Mouse (Mus musculus) macrophage (primary cell): ENCODE measurements around the gene Impg1. TPM values are rescaled to one million over a fixed set of nuclear protein-coding genes. Genes with fewer than 3 reads are reported as not detected.

Experiments used
- H3K27ac ChIP-seq: fragments of 350-480 bp; formaldehyde crosslinking; 2 replicates; pipeline ENCODE4 v1.9.0; 2021
- H3K36me3 ChIP-seq: fragments of 350-480 bp; formaldehyde crosslinking; 2 replicates; pipeline ENCODE4 v1.9.0; 2021; ENCODE audit errors: inconsistent target
- H3K4me3 ChIP-seq: fragments of 350-480 bp; formaldehyde crosslinking; 2 replicates; pipeline ENCODE4 v1.9.0; 2021; ENCODE audit errors: inconsistent target
- H3K79me2 ChIP-seq: fragments of 350-480 bp; formaldehyde crosslinking; 2 replicates; pipeline ENCODE4 v1.9.0; 2021; ENCODE audit errors: inconsistent target
- WGBS: methylation state at CpG from one replicate; pipeline ENCODE4 v1.1.7; 2026; ENCODE audit warnings: inconsistent platforms; ENCODE audit not compliant: missing documents; 5-methylcytosine and 5-hydroxymethylcytosine counted together
- polyA plus RNA-seq: library from polyadenylated mRNA; stranded (reverse); fragments of 250-400 nt; gene quantifications from 3 replicates; pipeline ENCODE4 v1.2.4, GENCODE M21; 2018; ENCODE audit warnings: inconsistent platforms

Impg1 gene
- polyA plus RNA-seq, 1 experiment from 2014 or later: not detected

DNA sequence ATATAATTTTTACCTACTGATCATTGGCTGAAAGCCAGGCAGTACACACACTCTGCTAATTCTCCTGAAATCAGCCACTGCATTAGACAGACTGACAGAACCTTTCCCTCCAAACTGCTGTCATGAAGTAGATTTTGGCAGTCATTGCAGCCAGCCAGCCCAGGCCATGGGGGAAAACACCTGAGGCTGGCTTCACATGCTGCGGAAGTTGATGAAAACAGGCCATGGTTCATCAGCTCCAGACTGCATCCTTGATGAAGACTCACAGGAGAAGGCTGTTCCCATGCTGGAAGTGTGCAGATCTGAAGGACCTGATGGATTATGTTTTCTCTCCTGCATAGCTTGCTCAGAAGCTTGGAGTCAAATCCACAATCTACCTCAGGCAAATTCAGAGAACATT, 91.2 kb downstream of the Impg1 start:
- H3K36me3 ChIP-seq: no peaks in the 10 kb centered on the region
- 100% methylated on average over 1 of the region's 1 CpGs for WGBS
- H3K27ac ChIP-seq: no peak overlapping the region
- H3K79me2 ChIP-seq: no peaks in the 10 kb centered on the region
- H3K4me3 ChIP-seq: no peak overlapping the region

- H3K36me3 ChIP-seq: no peaks in the 10 kb centered on the region
- WGBS: 38% methylated on average over 5 of the region's 5 CpGs
- no peaks in the 10 kb centered on the region for H3K79me2 ChIP-seq
- no peak overlapping the region for H3K4me3 ChIP-seq
- H3K27ac ChIP-seq: no peak overlapping the region
Measured at GRCm38 (mm10) chr9:80373304-80373739, 92.0 kb downstream of the Impg1 start.

DNA sequence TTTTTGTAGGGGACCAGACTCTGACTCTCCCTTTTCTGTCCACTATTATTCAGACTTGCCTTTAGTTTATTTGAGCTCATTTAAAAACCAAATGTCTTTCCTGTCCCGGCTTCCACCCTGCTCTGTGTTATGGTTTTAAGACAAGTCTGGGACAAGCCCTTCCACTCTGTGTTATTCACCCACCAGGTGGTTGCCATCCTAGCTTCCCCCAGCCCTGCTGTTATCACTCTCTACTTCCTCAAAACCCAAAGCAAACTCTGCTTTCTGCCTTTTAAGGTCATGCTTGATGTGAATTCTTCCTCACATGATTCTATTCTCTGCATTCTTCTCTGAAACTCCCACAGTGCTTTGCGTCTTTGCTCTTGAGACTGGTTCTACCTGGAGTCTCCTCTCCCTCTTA, 96.6 kb downstream of the Impg1 start:
- Histone ChIP-seq H3K4me3 (no peak overlapping the region), H3K79me2 (no peaks in the 10 kb centered on the region), H3K36me3 (no peaks in the 10 kb centered on the region), H3K27ac (no peak overlapping the region)
- WGBS: 53% methylated on average over 2 of the region's 2 CpGs

DNA sequence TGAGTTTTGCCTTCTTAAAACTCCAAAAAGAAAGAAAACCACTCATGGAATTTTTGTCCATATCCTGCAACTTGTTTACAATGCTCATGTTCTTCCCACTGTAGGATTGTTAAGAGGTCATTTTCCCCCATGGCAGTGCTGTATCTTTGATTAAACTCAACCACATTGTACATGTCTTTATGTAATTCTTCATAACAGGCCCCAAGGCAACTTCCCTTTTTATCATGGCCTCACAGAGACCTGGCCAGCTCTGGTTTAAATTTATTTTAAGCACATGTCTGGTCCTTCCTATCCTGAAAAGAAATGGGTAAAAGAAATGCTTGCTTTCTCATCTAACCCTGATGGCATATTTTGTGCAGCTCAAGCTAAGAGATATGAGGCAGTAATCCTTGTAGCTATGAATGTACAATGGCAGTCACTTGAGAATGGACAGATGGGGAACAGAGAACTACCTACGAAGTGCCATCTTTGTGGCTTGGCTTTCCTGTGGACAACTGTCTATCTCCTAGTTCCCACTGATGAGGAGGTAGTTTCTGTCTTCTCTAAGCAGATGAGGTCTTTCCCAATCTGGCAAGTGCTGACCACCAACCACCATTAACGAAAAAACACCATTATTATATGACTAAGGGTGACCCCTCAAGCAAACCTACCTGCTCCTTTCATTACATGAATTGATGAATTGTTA, 97.6 kb downstream of the Impg1 start:
- no peak overlapping the region for H3K27ac ChIP-seq
- no peaks in the 10 kb centered on the region for H3K36me3 ChIP-seq
- no peak overlapping the region for H3K4me3 ChIP-seq
- no peaks in the 10 kb centered on the region for H3K79me2 ChIP-seq
- 3% methylated on average over 2 of the region's 2 CpGs for WGBS

- H3K27ac ChIP-seq: no peak overlapping the region
- no peaks in the 10 kb centered on the region for H3K36me3 ChIP-seq
- H3K79me2 ChIP-seq: no peaks in the 10 kb centered on the region
- H3K4me3 ChIP-seq: no peak overlapping the region
Measured at GRCm38 (mm10) chr9:80360063-80360462, 105.2 kb downstream of the Impg1 start.

GRCm38 (mm10) chr9:80351678-80352331, 113.5 kb downstream of the Impg1 start:
- no peaks in the 10 kb centered on the region for H3K79me2 ChIP-seq
- H3K4me3 ChIP-seq: no peak overlapping the region
- H3K36me3 ChIP-seq: no peaks in the 10 kb centered on the region
- WGBS: 84% methylated on average over 20 of the region's 20 CpGs
- H3K27ac ChIP-seq: no peak overlapping the region

DNA sequence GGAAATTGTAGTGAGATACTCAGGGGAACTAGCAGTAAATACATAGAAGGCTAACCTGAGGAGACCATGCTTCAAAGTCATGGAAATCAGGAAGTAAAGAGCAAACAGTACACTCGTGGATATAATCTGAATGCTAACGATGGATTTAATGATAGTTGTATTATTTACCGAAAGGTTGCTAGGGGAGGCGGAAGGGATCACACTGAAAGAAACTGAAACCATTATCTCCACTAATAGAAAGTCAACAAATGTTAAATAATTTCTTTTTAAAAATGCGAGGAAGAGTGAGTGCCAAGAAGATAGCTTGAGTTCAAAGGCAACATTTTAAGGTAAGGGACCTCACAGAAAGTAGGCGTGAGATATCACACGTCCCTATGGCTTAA, 114.0 kb downstream of the Impg1 start:
- Histone ChIP-seq H3K27ac (no peak overlapping the region), H3K4me3 (no peak overlapping the region), H3K79me2 (no peaks in the 10 kb centered on the region), H3K36me3 (no peaks in the 10 kb centered on the region)
- WGBS: 89% methylated on average over 7 of the region's 7 CpGs

GRCm38 (mm10) chr9:80344451-80345000, 120.8 kb downstream of the Impg1 start:
- Histone ChIP-seq H3K36me3 (no peaks in the 10 kb centered on the region), H3K27ac (no peak overlapping the region), H3K4me3 (no peak overlapping the region), H3K79me2 (no peaks in the 10 kb centered on the region)
- 7% methylated on average over 4 of the region's 6 CpGs for WGBS

- 73% methylated on average over 6 of the region's 6 CpGs for WGBS
- no peaks in the 10 kb centered on the region for H3K79me2 ChIP-seq
- no peak overlapping the region for H3K4me3 ChIP-seq
- H3K36me3 ChIP-seq: no peaks in the 10 kb centered on the region
- no peak overlapping the region for H3K27ac ChIP-seq
Measured at GRCm38 (mm10) chr9:80342520-80342919, 122.8 kb downstream of the Impg1 start.

GRCm38 (mm10) chr9:80341756-80342155, 123.5 kb downstream of the Impg1 start:
- H3K79me2 ChIP-seq: no peaks in the 10 kb centered on the region
- WGBS: 80% methylated on average over 16 of the region's 16 CpGs
- no peaks in the 10 kb centered on the region for H3K36me3 ChIP-seq
- H3K4me3 ChIP-seq: no peak overlapping the region
- H3K27ac ChIP-seq: no peak overlapping the region

- no peak overlapping the region for H3K4me3 ChIP-seq
- H3K36me3 ChIP-seq: no peaks in the 10 kb centered on the region
- H3K79me2 ChIP-seq: no peaks in the 10 kb centered on the region
- no peak overlapping the region for H3K27ac ChIP-seq
- WGBS: 100% methylated on average over 1 of the region's 1 CpGs
Measured at GRCm38 (mm10) chr9:80340927-80341326, 124.4 kb downstream of the Impg1 start.

- Histone ChIP-seq H3K36me3 (no peaks in the 10 kb centered on the region), H3K4me3 (no peak overlapping the region), H3K79me2 (no peaks in the 10 kb centered on the region), H3K27ac (no peak overlapping the region)
- 73% methylated on average over 6 of the region's 6 CpGs for WGBS
Measured at GRCm38 (mm10) chr9:80338026-80338425, 127.3 kb downstream of the Impg1 start.

DNA sequence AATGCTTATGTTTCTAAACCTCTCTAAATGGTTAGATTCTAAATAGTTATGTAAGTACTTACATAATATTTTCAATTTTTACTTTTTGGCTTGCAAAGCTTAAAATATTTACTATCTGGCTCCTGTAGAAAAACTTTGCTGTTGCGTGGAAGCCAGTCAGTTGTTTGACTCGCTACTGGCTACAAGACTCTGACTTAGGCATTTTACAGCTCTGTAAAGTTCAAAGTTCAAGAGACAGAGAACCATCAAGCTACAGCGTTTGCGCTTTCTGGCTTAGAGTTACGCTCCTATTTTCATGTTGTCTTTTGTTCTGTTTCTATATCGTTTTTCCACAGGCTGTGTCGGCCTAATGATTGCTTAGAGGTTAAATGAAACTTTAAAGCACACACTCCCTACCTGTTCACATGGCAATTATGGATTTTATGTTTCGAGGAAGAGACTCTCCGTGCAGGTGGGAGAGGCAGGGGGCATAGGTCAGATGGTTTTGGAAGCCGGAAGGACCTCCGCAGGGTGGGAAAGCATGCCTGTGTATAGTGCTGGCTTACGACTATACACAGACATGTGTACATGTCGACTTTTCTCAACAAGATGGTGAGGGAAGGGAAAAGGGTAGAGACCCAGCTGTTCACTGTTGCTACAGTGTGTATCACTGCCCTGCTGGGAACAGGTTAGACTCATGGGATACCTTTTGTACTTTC, 129.5 kb downstream of the Impg1 start:
- 93% methylated on average over 13 of the region's 13 CpGs for WGBS
- no peaks in the 10 kb centered on the region for H3K36me3 ChIP-seq
- H3K27ac ChIP-seq: no peak overlapping the region
- H3K79me2 ChIP-seq: no peaks in the 10 kb centered on the region
- no peak overlapping the region for H3K4me3 ChIP-seq

DNA sequence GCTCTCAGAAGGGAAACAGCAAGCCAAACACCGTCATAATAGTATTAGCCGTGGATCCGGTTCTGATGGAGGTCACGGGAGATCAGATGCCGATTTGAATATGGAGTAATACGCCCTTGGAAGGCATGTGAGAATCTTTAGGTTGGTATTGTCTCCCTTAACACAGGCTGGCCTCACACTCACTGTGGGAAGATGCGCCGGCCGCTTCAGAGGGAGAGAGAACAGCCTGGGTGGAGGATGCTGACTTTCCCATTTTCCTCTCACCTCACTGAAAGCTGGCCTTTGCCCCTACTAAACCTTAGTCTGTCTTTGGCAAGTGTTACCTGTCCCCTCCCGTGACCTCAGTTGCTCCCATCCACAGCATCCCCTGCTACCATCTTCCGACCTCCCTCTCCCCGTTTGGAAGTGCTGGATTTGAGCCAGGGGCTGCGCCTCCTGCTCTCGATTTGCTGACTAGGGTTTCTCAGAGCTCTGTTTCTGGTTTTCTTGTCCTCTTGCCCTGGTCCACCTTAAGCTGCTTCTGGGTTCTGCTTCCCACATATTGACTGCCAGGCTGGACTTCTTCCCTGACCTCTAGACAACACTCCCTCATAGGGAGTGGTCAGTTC, 131.2 kb downstream of the Impg1 start:
- no peak overlapping the region for H3K27ac ChIP-seq
- no peaks in the 10 kb centered on the region for H3K36me3 ChIP-seq
- no peak overlapping the region for H3K4me3 ChIP-seq
- H3K79me2 ChIP-seq: no peaks in the 10 kb centered on the region
- WGBS: 94% methylated on average over 14 of the region's 14 CpGs

DNA sequence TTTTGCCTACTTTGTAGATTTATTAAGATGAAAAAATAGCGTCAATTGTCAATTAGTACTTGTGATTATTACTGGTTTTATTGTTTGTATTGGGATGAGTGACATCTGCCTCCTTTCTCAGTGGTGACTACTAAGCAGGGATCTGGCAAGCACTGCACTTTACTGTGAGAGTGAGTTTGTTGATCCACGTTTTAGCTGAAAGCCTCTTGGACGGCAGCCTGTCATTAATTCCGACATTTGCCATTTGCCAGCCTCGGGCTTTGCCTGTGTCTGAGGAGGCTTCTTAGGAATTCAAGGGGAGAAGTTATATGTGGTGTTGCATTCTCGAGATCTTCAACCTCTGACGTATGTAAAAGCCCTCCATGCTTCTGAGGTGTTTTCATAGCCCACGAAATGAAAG, 131.8 kb downstream of the Impg1 start:
- WGBS: 85% methylated on average over 8 of the region's 8 CpGs
- H3K36me3 ChIP-seq: no peaks in the 10 kb centered on the region
- H3K4me3 ChIP-seq: no peak overlapping the region
- no peak overlapping the region for H3K27ac ChIP-seq
- no peaks in the 10 kb centered on the region for H3K79me2 ChIP-seq
